Mouse (Mus musculus) embryonic fibroblast, embryonic 13.5 days (primary cell): ENCODE measurements around the gene Gm42957.

Experiments used
- CTCF ChIP-seq: IDR thresholded peaks from 2 replicates; pipeline ENCODE4 v1.5.1; 2011; ENCODE audit warnings: mild to moderate bottlenecking, control low read depth, low read length, moderate library complexity, borderline replicate concordance; ENCODE audit not compliant: insufficient read depth
- POLR2A ChIP-seq: IDR thresholded peaks from 2 replicates; pipeline ENCODE4 v1.6.1; 2011; ENCODE audit warnings: low read depth, mild to moderate bottlenecking, control low read depth, low read length, moderate library complexity

DNA sequence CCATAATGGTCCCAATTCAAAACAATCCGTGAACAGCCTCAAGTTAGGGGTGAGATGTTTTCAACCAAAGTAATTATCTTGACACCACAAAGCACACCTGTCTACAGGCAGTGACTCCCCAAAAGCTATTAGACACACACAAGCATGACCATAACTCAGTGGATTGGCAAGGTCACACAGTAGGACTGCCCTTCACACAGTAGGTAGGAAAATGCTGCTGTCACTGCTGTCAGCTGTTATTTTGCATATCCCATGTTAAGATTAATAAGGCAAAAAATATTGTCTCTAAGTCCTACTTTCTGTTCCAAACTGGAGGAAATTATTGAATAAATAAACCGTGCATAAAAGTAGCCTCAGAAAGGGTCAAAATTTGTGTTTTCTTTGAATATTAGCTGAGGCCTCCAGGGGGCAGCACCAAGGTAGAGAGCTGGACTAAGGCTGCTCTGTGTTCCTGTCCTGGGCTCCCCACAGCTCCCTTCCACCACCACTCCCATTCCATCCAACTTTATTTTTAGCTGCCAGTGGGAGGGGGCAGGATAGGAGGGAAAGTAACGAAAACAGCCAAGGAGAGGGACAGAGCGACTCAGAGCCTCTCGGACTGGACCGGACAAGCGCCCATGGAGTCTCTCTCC is 9.9 kb downstream of the Gm42957 start, which contains the start of gene Itga10:
- TF ChIP-seq CTCF (0 out of 2 replicates have a peak, but pooled peaks have one; percentile 24), POLR2A (no peak)
